Mouse (Mus musculus) G1E (cell line): ENCODE data around the gene Mdm1.

Experiments
- CTCF ChIP-seq: IDR thresholded peaks from 2 replicates; pipeline ENCODE4 v1.5.1; 2012; ENCODE audit warnings: low read depth, low read length, inconsistent platforms, mixed read lengths
- GATA1 ChIP-seq: IDR thresholded peaks from 2 replicates; pipeline ENCODE4 v1.6.1; 2012; ENCODE audit warnings: borderline replicate concordance, low read length, inconsistent platforms, mixed read lengths
- GATA2 ChIP-seq: IDR thresholded peaks from 2 replicates; pipeline ENCODE4 v1.6.1; 2012; ENCODE audit warnings: low read depth, low read length, inconsistent platforms, borderline replicate concordance
- POLR2AphosphoS5 ChIP-seq: IDR thresholded peaks from 2 replicates; pipeline ENCODE4 v1.6.1; 2012; ENCODE audit warnings: low read depth, low read length, inconsistent platforms; ENCODE audit not compliant: insufficient replicate concordance
- TAL1 ChIP-seq: conservative IDR thresholded peaks from 2 replicates; pipeline ENCODE4 v1.6.1; 2012; ENCODE audit warnings: low read depth, low read length, inconsistent platforms, mixed read lengths

- TF ChIP-seq GATA1 (no peak), CTCF (no peak), TAL1 (no peak), POLR2AphosphoS5 (no peak), GATA2 (no peak)
Observed at GRCm38 (mm10) chr10:118172416-118172815, 30.8 kb downstream of the Mdm1 start.
